Mouse (Mus musculus) E14TG2a.4 (cell line): ENCODE results near the gene Inha.

Source experiments
- H3K27me3 ChIP-seq: 2 replicates; pipeline ENCODE4 v1.6.1; 2014; ENCODE audit warnings: low read length, control low read depth; ENCODE audit not compliant: insufficient read depth
- H3K36me3 ChIP-seq: 2 replicates; pipeline ENCODE4 v1.6.1; 2014; ENCODE audit warnings: low read length, control low read depth; ENCODE audit not compliant: insufficient read depth
- H3K4me1 ChIP-seq: replicated peaks from 2 replicates; pipeline ENCODE4 v1.6.1; 2014; ENCODE audit warnings: low read depth, low read length, control low read depth
- H3K4me3 ChIP-seq: replicated peaks from 2 replicates; pipeline ENCODE4 v1.5.1; 2014; ENCODE audit warnings: mild to moderate bottlenecking, low read length
- H3K9me3 ChIP-seq: 2 replicates; pipeline ENCODE4 v1.6.1; 2014; ENCODE audit warnings: low read length, control low read depth
- CTCF ChIP-seq: conservative IDR thresholded peaks from 2 replicates; pipeline ENCODE4 v1.5.1; 2014; ENCODE audit warnings: low read length
- NANOG ChIP-seq: IDR thresholded peaks from 2 replicates; pipeline ENCODE4 v1.6.1; 2014; ENCODE audit warnings: borderline replicate concordance, low read length, mixed read lengths
- POU5F1 ChIP-seq: IDR thresholded peaks from 2 replicates; pipeline ENCODE4 v1.6.1; 2014; ENCODE audit warnings: low read length, borderline replicate concordance

The Inha gene

DNA sequence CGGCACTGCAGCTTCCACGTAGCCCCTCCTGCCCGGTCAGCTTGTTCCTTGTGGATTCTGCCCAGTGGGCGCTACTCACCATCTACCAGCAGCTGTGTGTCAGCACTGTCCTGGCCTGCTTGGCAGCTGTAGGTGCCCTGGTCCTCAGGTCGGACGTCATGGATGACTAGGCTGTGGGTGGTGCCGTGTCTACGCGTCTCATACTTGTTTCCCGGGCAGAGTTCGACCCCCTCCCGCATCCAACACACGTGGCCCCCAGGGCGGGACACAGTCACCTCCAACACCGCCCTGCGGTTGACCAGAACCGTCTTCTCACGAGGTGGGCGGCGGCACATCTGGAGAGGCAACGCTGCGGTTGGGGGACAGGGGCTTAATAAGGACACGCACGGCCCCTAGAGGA, 20.3 kb upstream of the Inha start:
- TF ChIP-seq POU5F1 (no peak), NANOG (no peak), CTCF (no peak)
- Histone ChIP-seq H3K27me3 (peaks cover 94% of the 10 kb centered on the region), H3K36me3 (no peaks in the 10 kb centered on the region; the same call in 1 of the 2 replicates), H3K4me3 (peak overlapping the region; percentile 88), H3K9me3 (no peaks in the 10 kb centered on the region), H3K4me1 (peaks cover 65% of the 10 kb centered on the region)

DNA sequence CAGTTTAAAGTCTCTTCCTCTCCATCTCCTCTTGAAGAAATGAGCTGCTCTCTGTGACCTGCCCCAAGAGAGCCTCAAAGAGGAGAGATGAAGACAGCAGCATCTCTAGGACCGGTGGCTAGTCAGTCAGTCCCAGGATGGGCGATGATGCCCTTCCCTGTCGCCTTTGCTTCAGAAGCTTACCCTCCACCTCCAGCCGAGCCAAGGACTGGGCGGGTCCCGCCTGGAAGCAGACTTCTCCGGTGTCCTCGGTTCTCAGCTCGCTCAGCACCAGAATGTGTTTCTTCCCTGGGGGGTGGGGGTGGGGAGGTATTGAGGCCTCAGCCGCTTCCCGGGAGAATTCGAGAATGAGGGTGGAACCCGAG, 19.9 kb upstream of the Inha start:
- peaks cover 66% of the 10 kb centered on the region for H3K4me1 ChIP-seq
- no peaks in the 10 kb centered on the region for H3K9me3 ChIP-seq
- H3K27me3 ChIP-seq: peaks cover 95% of the 10 kb centered on the region
- H3K36me3 ChIP-seq: no peaks in the 10 kb centered on the region; the same call in 1 of the 2 replicates
- peak overlapping the region; percentile 88 for H3K4me3 ChIP-seq
- TF ChIP-seq POU5F1 (no peak), CTCF (no peak), NANOG (no peak)

- no peaks in the 10 kb centered on the region; the same call in 1 of the 2 replicates for H3K36me3 ChIP-seq
- peaks cover 67% of the 10 kb centered on the region for H3K4me1 ChIP-seq
- no peaks in the 10 kb centered on the region for H3K9me3 ChIP-seq
- peaks cover 95% of the 10 kb centered on the region for H3K27me3 ChIP-seq
- peak overlapping the region; percentile 88 for H3K4me3 ChIP-seq
- TF ChIP-seq POU5F1: no peak
- no peak for TF ChIP-seq NANOG
- no peak for TF ChIP-seq CTCF
Measured at GRCm38 (mm10) chr1:75487405-75488161, 19.3 kb upstream of the Inha start.

- Histone ChIP-seq H3K9me3 (no peaks in the 10 kb centered on the region), H3K4me3 (peak overlapping the region; percentile 63), H3K27me3 (peaks cover 75% of the 10 kb centered on the region), H3K4me1 (peaks cover 83% of the 10 kb centered on the region), H3K36me3 (peaks cover 4% of the 10 kb centered on the region; the same call in 1 of the 2 replicates)
- TF ChIP-seq POU5F1 (no peak), NANOG (no peak), CTCF (no peak)
Measured at GRCm38 (mm10) chr1:75490785-75491551, 15.9 kb upstream of the Inha start.

- Histone ChIP-seq H3K4me3 (peak overlapping the region; percentile 60), H3K4me1 (peaks cover 81% of the 10 kb centered on the region), H3K9me3 (no peaks in the 10 kb centered on the region), H3K27me3 (peaks cover 61% of the 10 kb centered on the region), H3K36me3 (peaks cover 20% of the 10 kb centered on the region)
- TF ChIP-seq CTCF (no peak), NANOG (no peak), POU5F1 (no peak)
Measured at GRCm38 (mm10) chr1:75492579-75493170, 14.2 kb upstream of the Inha start.

DNA sequence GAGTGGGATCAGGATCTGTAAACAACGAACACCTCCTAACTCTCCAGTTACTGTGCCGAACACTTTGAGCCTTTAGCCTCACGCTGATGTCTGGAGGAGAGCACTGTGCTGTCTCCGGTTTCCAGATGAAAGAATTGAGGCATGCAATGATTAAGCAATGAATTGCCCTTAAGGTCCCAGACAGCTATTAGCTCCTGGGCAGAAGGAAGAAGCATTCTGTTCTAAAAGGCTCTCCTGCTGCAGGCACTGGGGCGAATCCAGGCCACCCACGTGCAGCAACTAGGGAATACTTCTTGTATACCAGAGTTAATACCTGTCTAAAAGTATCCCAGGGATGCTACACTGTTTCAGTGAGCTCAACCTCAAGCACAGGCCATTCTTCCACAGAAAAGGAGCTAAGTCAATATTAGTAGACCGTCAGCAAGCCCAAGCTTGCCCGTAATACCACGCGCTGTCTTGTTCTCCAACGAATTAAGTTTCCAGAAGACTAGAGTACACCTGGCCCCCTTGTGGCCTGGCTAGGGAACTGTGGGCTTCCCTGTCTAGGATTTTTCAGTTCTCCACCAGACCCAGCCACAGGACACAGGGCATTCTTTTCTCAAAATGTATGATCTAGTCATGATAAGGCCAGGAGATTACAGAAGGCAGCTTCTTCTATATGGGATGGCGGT, 11.9 kb upstream of the Inha start:
- TF ChIP-seq POU5F1: no peak
- peak; percentile 94 for TF ChIP-seq CTCF
- Histone ChIP-seq H3K9me3 (no peaks in the 10 kb centered on the region), H3K4me3 (no peak overlapping the region), H3K4me1 (peaks cover 76% of the 10 kb centered on the region), H3K36me3 (peaks cover 43% of the 10 kb centered on the region), H3K27me3 (peaks cover 40% of the 10 kb centered on the region)

GRCm38 (mm10) chr1:75498897-75499296, 8.0 kb upstream of the Inha start:
- Histone ChIP-seq H3K27me3 (peaks cover 12% of the 10 kb centered on the region), H3K4me1 (peaks cover 60% of the 10 kb centered on the region), H3K4me3 (no peak overlapping the region), H3K9me3 (no peaks in the 10 kb centered on the region), H3K36me3 (peaks cover 70% of the 10 kb centered on the region)
- TF ChIP-seq CTCF (no peak), NANOG (no peak), POU5F1 (no peak)

GRCm38 (mm10) chr1:75499441-75499840, 7.4 kb upstream of the Inha start:
- H3K9me3 ChIP-seq: no peaks in the 10 kb centered on the region
- TF ChIP-seq CTCF (peak; percentile 51), POU5F1 (no peak)

More at GRCm38 (mm10) chr1:75499441-75499840, 7.4 kb upstream of the Inha start:
- no peak overlapping the region for H3K4me3 ChIP-seq
- peaks cover 70% of the 10 kb centered on the region for H3K36me3 ChIP-seq
- peaks cover 17% of the 10 kb centered on the region for H3K27me3 ChIP-seq
- H3K4me1 ChIP-seq: peaks cover 64% of the 10 kb centered on the region
